Mouse (Mus musculus) cerebellum, adult 2 months (tissue): ENCODE data around the gene Akain1. TPM values are rescaled to one million over a fixed set of nuclear protein-coding genes. Genes with fewer than 3 reads are reported as not detected.

Experiments
- DNase-seq, 2 experiments: peaks; one replicate each; pipeline ENCODE4 v3.0.0; 2021
- H3K27ac ChIP-seq: fragments of 200-500 bp; 2 replicates; pipeline ENCODE4 v1.5.1; 2012; ENCODE audit warnings: low read length, control low read depth, inconsistent platforms; ENCODE audit not compliant: insufficient read depth
- H3K27me3 ChIP-seq: fragments of 200-500 bp; 2 replicates; pipeline ENCODE4 v1.6.1; 2012; ENCODE audit warnings: inconsistent platforms, mild to moderate bottlenecking, low read length, moderate library complexity; ENCODE audit not compliant: control insufficient read depth, insufficient read depth
- H3K4me1 ChIP-seq: fragments of 200-500 bp; 2 replicates; pipeline ENCODE4 v1.6.1; 2011; ENCODE audit warnings: low read length; ENCODE audit not compliant: control insufficient read depth, insufficient read depth
- H3K4me3 ChIP-seq: fragments of 200-500 bp; replicated peaks from 2 replicates; pipeline ENCODE3; 2011; ENCODE audit warnings: mild to moderate bottlenecking, low read depth, low read length, control low read depth; ENCODE audit not compliant: insufficient read depth
- CTCF ChIP-seq: fragments of 200-500 bp; IDR thresholded peaks from 2 replicates; pipeline ENCODE4 v1.5.1; 2011; ENCODE audit warnings: low read depth, mild to moderate bottlenecking, control low read depth, low read length, moderate library complexity, borderline replicate concordance; ENCODE audit not compliant: insufficient read depth
- POLR2A ChIP-seq: fragments of 200-500 bp; IDR thresholded peaks from 2 replicates; pipeline ENCODE4 v1.6.1; 2011; ENCODE audit warnings: low read length, control low read depth, borderline replicate concordance; ENCODE audit not compliant: insufficient read depth
- WGBS: fragments of 180-500 bp; shearing (Covaris S2); methylation state at CpG from one replicate; pipeline ENCODE4 v1.1.7; 2018; 5-methylcytosine and 5-hydroxymethylcytosine counted together
- polyA plus RNA-seq: library from polyadenylated mRNA; depleted of rRNA; stranded (reverse); fragments of >200 nt; gene quantifications from 2 replicates; pipeline ENCODE4 v1.2.3, GENCODE M21; 2012

Gene Akain1
- polyA plus RNA-seq, 1 experiment, result 29.4 TPM

DNA sequence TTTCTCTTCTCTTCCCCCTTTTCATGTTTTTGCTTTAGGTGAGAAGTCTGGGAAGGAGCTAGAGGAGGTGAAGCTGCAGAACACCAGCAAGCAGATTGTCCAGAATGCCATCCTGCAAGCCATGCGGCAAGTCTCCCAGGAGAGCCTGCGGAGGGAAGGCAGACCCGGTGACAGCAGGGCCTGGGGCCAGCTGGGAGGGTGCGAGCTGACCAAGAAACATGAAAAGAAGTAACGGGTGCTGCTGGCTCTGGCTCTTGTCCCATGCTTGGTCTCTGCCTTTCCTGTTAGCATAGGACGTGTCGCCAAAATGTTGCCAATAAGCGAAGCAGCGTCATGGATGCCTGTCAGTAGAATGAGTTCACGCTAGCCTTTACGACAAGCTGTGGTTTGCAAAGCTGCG, 48.0 kb downstream of the Akain1 start:
- H3K4me1 ChIP-seq, result no peaks in the 10 kb centered on the region
- 44% methylated on average over 12 of the region's 12 CpGs for WGBS
- no peak for TF ChIP-seq POLR2A
- TF ChIP-seq CTCF, result no peak
- H3K27ac ChIP-seq, result no peak overlapping the region
- H3K27me3 ChIP-seq, result no peaks in the 10 kb centered on the region
- no peak for DNase-seq
- H3K4me3 ChIP-seq, result no peak overlapping the region

GRCm38 (mm10) chr17:69487884-69488283, 48.8 kb downstream of the Akain1 start:
- WGBS, result 96% methylated on average over 6 of the region's 6 CpGs
- H3K4me3 ChIP-seq, result no peak overlapping the region
- H3K27ac ChIP-seq, result no peak overlapping the region
- no peak for DNase-seq
- no peaks in the 10 kb centered on the region; the same call in 1 of the 2 replicates for H3K4me1 ChIP-seq
- TF ChIP-seq POLR2A (no peak), CTCF (no peak)
- no peaks in the 10 kb centered on the region for H3K27me3 ChIP-seq

- Histone ChIP-seq H3K4me3 (no peak overlapping the region), H3K27me3 (no peaks in the 10 kb centered on the region), H3K4me1 (no peaks in the 10 kb centered on the region; the same call in 1 of the 2 replicates), H3K27ac (no peak overlapping the region)
- DNase-seq, result no peak
- TF ChIP-seq POLR2A (no peak), CTCF (no peak)
- WGBS, result 97% methylated on average over 5 of the region's 5 CpGs
These were observed 49.7 kb downstream of the Akain1 start for GRCm38 (mm10) chr17:69488826-69489225.

DNA sequence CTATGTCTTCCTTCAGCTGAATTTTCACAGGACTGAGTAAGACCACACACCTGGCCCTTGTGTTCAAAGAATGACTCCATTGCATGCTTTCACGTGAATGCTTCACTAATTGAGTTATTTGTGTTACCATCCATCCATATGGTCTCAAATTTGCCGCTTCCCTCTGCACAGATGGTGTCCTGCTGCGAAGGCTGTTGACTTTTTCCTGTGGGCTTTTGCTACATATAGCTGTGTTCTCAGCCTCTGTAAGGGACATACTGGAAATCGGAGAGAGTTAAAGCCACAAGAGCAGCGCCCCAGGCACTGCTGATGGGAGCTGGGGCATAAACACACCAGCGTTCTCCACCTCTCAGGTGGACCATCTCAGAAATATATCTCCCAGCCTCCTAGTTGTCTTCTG, 53.2 kb downstream of the Akain1 start:
- no peaks in the 10 kb centered on the region; the same call in 1 of the 2 replicates for H3K4me1 ChIP-seq
- TF ChIP-seq POLR2A (no peak), CTCF (no peak)
- no peak overlapping the region for H3K4me3 ChIP-seq
- no peak overlapping the region for H3K27ac ChIP-seq
- DNase-seq, result peak; percentile 34 to 56
- WGBS, result 24% methylated on average over 6 of the region's 6 CpGs
- no peaks in the 10 kb centered on the region for H3K27me3 ChIP-seq

- H3K27me3 ChIP-seq, result no peaks in the 10 kb centered on the region
- WGBS, result 57% methylated on average over 2 of the region's 2 CpGs
- H3K4me3 ChIP-seq, result no peak overlapping the region
- TF ChIP-seq POLR2A, result no peak
- TF ChIP-seq CTCF, result no peak
- DNase-seq, result no peak
- H3K27ac ChIP-seq, result no peak overlapping the region
- H3K4me1 ChIP-seq, result no peaks in the 10 kb centered on the region; the same call in 1 of the 2 replicates
These were observed 56.4 kb downstream of the Akain1 start for GRCm38 (mm10) chr17:69495531-69495930.

DNA sequence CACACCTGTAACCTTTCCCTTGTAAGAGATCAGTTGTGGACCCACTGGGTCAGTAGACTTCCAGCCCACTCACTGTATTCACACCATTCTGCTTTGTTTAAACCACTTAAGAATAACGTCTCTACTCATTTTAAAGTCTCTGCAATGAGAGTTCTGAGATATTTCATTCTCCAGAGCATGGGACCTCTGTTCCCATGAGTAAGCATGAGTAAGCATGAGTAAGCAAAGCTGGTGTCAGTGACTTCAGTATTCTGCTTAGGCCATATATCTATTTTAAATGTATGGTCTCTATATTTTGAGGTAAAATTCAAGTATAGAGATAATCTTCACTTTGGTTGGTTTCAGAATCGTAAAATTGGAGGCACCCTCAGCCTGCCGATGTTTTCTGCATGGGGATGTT, 57.0 kb downstream of the Akain1 start:
- no peaks in the 10 kb centered on the region; the same call in 1 of the 2 replicates for H3K4me1 ChIP-seq

DNA sequence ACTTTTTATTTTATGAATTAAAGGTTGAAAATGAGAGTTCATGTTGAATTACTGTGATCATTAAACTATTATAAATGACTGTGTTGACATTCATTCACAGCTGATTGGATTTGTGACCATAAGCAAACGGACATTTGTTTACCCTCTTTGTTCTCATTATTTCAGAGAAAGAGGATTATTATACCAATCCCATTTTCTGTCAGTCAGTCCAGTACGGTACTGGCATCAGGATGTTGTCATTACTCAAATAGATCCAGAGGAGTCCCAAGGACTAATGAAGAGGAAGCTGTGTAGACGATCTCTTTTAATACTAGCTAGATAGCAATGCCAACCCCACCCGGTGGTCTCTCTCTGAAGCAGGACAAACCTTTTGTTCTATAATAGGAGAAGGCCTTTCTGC, 58.2 kb downstream of the Akain1 start:
- Histone ChIP-seq H3K27me3 (no peaks in the 10 kb centered on the region), H3K4me1 (no peaks in the 10 kb centered on the region; the same call in 1 of the 2 replicates), H3K4me3 (no peak overlapping the region), H3K27ac (no peak overlapping the region)
- 63% methylated on average over 4 of the region's 4 CpGs for WGBS
- TF ChIP-seq CTCF, result no peak
- TF ChIP-seq POLR2A, result no peak
- no peak for DNase-seq

More for the DNA sequence above, 57.0 kb downstream of the Akain1 start:
- Histone ChIP-seq H3K27ac (no peak overlapping the region), H3K4me3 (no peak overlapping the region), H3K27me3 (no peaks in the 10 kb centered on the region)
- no peak for DNase-seq
- WGBS, result 84% methylated on average over 3 of the region's 3 CpGs
- TF ChIP-seq POLR2A, result no peak
- TF ChIP-seq CTCF, result no peak

DNA sequence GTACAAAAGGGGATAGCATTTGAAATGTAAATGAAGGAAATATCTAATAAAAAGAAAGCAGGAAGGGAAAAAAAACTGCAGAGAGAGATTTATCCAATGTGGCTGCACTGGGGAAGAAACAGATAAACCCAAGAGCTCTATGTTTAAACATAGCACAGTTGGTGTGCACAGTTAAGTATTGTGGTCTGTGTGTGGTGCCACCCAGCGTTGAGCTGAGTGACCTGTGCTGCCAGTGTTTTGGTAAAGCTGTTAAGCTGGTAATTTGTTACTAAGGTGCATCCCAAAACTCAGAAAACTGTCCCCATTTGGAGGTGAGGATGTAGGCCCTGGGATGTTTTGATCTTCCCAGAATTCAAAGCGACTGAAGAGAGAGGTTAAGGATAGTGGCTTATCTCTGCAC, 59.8 kb downstream of the Akain1 start:
- Histone ChIP-seq H3K4me3 (no peak overlapping the region), H3K4me1 (no peaks in the 10 kb centered on the region), H3K27me3 (no peaks in the 10 kb centered on the region), H3K27ac (no peak overlapping the region)
- DNase-seq, result no peak
- TF ChIP-seq POLR2A (no peak), CTCF (no peak)
- 54% methylated on average over 2 of the region's 2 CpGs for WGBS
